Mouse (Mus musculus) spleen, adult 12 weeks (tissue): ENCODE measurements around the gene Ptcd3.
"Not testable (repeated sequence)": the region's sequence is repeated elsewhere in the genome, so short reads cannot be mapped to it uniquely, and the experiment has no call there.

ENCODE experiments used
- DNase-seq: peaks from one replicate; pipeline ENCODE4 v3.0.0; 2022; ENCODE audit warnings: low spot score

The Ptcd3 gene

DNA sequence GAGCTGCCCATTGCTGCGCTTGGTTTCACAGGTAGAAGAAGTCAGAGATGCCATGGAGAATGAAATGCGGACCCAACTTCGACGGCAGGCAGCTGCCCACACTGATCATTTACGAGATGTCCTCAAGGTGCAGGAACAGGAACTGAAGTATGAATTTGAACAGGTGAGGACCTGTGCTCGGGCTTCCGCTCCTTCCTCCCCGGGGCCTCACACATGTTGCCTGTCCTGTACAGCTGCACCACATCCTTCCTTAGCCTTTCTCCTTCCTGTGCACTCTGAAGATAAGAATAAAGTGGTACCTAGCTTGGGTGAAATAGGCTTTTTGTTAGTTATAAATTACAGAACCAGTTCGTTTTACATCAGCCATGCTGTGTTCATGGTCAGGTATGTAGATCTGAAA lies 37.2 kb downstream of the Ptcd3 start:
- no peak for DNase-seq

DNA sequence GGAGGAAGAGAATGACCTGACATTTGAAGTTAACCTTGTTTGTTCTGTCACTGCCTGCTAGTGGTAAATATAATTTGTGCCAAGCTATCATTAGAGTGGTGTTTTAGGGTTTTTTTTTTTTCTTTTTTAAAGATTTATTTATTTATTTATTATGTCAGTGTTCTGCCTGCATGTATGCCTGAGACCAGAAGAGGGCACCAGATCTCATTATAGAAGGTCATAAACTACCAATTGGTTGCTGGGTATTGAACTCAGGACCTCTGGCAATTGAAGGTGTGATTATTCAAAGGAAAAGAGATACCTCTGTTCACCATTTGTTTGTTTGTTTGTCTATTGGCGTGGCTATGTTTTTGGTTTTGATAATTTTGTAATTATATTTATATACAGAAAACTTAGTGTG lies 39.7 kb downstream of the Ptcd3 start:
- no peak for DNase-seq

DNA sequence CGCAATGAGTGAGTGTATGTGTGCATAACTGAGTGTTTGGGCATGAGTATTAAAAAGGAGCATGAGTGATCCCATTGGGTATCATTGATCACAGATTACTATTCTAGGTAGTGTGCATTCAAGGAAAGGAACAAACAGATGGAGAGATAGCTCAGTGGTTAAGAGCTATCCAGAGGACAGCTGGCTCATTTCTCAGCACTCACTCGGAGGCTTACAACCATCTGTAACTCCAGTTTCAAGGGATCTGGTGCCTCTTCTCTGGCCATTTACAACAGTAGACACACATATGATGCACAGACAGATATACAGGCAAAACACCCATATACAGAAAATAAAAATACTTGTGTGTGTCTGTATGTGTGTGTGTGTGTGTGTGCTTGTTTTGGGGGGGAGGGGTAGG lies 40.8 kb downstream of the Ptcd3 start:
- DNase-seq = no peak

DNA sequence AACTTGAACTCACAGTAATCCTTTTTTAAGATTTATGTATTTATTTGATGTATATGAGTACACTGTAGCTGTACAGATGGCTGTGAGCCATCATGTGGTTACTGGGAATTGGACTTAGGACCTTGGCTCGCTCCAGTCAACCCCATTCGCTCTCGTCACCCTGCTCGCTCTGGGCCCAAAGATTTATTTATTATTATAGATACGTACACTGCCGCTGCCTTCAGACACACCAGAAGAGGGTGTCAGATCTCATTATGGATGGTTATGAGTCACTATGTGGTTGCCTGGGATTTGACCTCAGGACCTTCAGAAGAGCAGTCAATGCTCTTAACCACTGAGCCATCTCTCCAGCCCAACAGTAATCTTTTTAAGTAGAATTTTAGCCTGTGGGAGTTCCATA lies 61.6 kb downstream of the Ptcd3 start:
- not testable (repeated sequence) for DNase-seq

DNA sequence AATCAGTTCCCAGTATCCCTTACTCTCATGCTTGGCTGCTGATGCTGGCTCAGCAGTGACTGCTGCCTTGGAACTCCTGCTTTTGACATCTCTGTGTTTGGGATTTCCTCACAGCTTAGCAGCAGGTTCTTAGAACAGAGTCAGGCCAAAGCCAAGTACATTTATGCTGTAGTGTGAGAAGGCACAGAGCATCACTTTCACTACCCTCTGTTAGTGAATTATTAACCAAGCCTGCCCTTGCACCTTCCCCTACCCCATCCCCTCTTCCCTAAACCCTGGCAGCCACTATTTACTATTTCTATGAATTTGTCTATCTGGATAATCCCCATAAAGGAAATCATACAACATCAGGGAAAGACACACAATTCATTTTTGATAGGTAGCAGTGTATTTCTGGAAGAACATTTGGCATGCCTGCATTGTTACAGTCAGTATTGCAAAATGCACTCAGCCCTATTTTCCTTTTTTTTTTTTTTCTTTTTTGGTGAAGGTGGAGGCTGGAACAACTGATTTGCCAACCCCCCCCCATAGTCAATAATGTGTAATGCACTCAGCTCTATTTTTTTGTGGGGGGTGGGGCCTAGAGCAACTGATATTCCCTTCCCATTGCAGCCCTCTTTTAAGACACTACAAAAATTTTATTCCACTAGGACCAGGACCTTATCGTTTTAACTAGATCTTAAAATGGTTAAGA lies 67.8 kb downstream of the Ptcd3 start:
- no peak for DNase-seq

DNA sequence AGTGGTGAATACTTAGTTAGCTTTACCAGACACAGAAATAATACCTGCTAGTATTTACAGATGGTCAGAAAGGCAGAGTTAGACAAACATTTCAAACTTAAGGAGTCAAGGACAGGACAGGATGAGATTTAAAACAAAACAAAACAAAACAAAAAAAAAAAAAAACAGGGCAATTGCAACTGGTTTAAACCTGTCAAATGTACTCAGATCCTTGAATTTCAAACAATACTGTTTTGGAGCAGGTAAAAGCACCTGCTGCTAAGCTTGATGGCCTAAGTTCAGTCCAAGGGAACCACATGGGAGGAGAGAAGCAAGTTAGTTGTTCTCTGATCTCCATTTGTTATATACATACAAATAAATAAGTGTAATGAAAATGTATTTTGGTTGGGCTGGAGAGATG lies 68.7 kb downstream of the Ptcd3 start:
- DNase-seq = no peak

DNA sequence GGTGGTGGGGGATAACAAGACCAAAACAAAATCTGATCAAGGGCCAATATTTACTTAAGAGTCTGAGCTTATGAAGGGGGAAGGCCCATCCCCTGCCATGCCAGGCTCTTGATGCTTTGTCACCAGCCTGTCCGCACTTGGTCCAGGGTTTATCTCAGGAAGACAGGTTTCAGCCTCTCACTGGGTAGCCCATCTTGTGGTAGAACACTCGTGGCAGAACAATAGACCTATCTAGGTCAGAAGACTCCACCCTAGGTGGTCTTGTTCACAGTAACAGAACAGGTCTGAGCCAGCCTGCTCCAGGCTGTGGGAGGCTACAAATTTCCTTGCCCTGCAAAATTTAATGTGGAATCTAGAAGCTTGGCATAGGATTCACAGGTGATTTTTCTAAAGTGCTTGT lies 71.7 kb downstream of the Ptcd3 start:
- no peak for DNase-seq

DNA sequence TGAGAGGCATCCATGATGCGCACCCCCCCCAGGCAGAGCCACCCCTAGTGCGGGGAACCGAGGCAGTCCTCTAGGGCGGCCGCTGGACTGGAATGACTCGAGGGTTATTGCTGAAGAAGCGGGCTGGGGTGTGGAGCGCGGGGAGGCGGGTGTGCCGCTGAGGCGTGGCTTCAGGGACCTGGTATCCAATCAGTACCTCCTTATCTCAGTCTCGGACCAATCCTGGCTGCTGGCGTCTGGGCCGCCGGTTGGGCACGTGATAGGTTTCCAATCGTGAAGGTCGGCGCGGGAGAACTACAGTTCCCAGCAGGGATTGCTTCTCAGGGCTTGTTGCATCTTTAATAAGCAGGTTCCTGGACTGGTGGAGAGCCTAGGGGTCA lies 77.0 kb downstream of the Ptcd3 start:
- peak; percentile 87 for DNase-seq

DNA sequence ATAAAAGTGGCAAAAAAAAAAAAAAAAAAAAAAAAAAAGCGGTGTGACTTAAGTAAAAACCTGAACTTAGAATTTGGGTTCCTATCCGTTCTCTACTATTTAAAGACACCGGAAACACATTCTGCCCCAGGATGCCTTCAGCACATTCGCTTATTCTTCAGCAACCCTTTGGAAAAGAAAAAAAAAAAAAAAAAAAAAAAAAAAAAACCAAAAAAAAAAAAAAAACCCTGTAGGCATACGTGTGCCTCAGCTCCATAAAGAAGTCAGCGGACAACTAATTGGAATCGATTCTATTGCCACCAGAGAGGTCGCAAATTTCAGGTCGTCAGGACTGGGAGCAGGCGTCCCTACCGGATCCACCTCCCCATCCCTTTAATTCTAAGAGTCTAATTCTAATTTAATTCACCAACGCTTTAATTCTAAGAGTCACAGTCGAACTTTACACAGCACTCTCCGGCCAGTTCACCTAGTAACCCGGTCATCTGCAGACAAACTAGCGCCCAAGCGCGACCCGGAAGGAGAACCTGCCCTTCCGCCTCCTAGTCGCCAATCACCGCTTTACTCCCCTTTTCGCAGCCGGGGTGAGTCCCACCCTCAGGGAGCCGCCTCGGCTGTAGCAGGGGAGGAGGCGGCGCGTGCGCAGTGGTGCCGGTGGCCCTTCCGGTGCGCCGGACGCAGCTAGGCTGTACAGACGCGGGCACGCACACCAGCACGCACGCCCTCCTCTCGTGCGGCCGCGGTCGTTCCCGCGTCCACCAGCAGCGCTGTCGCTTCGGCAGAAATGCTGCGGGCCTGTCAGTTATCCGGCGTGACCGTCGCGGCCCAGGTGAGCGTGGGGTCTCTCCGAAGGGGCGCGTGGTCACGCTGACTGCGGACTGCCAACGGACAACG lies 77.6 kb downstream of the Ptcd3 start, which contains the start of gene Immt:
Gene Immt, plus strand, starts transcription at position 642 of the 891 bp plus-strand sequence.
- peak; percentile 91 for DNase-seq
